Mouse (Mus musculus): ENCODE measurements around the gene Usp54.

DNA sequence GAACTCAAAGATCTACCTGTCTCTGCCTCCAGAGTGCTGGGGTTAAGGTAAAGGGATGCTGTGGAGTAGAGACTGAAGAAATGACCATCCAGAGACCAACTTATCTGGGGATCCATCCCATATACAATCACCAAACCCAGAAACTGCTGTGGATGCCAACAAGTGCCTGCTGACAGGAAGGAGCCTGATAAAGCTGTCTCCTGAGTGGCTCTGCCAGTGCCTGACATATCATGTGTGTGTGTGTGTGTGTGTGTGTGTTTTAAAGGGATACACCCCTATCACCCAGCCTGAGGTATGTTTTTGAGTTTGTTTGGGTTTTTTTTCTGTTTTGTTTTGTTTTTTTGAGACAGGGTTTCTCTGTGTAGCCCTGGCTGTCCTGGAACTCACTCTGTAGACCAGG is 5.5 kb upstream of the Usp54 start:
- TF ChIP-seq CTCF (IDR thresholded peaks at IDR 0.05; ENCODE audit: control insufficient read depth, insufficient read depth, insufficient replicate concordance, low read depth, low read length) (no peak), POLR2A (IDR thresholded peaks at IDR 0.05; ENCODE audit: control insufficient read depth, low read depth, low read length) (no peak)

Measured in testis, adult 2 months (tissue).